Mouse (Mus musculus): Measurements from ENCODE around the gene Cldn10.

DNA sequence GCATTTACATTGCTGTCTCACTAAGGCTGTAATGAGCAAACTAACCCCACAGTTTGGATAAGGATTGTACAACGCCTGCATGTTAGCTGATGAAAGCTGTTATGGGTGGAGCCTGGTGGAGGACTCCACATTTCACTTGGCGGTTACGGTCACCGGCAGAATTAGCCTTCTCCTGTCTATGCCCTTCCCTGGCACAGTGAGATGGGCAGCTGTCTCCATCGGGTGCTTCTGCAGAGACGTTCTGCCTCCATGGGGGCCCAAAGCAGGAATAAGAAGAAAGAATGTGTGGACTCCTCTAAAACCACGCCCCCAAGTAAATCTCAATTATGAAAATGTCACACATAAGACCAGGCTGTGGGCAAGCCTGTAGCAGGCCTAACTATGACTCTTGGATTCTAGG lies 21.8 kb upstream of the Cldn10 start:
- TF ChIP-seq EP300 (IDR thresholded peaks at IDR 0.05) (no peak), CTCF (IDR thresholded peaks at IDR 0.05) (no peak)

Data from lung, postnatal 0 days (tissue).